Mouse (Mus musculus) thymus, adult 2 months (tissue): ENCODE results near the gene Setd3.

Experiments used
- CTCF ChIP-seq: fragments of 200-500 bp; IDR thresholded peaks from 2 replicates; pipeline ENCODE4 v1.5.1; 2012; ENCODE audit warnings: mild to moderate bottlenecking, control low read depth, low read length, moderate library complexity, borderline replicate concordance; ENCODE audit not compliant: control insufficient read depth, poor library complexity, insufficient read depth; ENCODE audit errors: extremely low read depth
- POLR2A ChIP-seq: fragments of 200-500 bp; IDR thresholded peaks from 2 replicates; pipeline ENCODE4 v1.6.1; 2012; ENCODE audit warnings: mild to moderate bottlenecking, low read length, control low read depth, moderate library complexity; ENCODE audit not compliant: control insufficient read depth, poor library complexity, insufficient read depth; ENCODE audit errors: extremely low read depth

DNA sequence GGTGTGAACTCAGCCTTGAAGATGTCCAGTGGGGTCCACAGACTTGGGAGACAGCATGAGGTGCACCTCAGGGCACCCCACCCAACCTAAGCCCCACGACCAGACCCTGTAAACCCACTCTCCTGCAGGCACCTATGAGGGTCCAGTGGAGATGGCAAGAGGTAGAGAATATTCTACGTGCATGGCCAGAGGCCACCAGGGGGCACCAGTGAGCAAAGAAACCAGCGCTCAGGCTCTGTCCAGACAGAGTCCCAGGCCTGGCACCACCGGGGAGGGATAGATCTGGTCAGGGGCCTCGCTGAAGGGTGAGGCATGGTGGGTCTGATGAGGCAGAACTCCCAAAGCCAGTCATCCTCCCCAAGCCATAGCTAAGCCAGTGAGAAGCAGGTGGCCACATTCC lies 27.5 kb upstream of the Setd3 start:
- no peak for TF ChIP-seq POLR2A
- peak; percentile 90 for TF ChIP-seq CTCF
